Mouse (Mus musculus): ENCODE measurements around the gene Bckdha.

DNA sequence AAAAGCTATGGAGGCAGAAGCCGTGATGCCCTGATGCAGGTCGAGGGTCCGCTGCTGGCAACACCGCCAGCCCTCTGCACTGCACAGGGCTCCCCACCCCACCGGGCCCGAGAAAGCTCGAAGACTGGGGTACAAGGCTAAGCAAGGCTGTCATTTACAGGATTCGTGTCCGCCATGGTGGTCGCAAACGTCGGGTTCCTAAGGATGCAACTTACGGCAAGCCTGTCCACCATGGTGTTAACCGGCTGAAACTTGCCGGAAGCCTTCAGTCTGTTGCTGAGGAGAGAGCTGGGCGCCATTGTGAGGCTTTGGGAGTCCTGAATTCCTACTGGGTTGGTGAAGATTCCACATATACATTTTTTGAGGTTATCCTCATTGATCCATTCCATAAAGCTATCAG, 57.4 kb downstream of the Bckdha start:
- no peak for TF ChIP-seq CTCF (IDR thresholded peaks at IDR 0.05; ENCODE audit: extremely low read depth, insufficient read depth, low read length)
- no peak for TF ChIP-seq POLR2A (IDR thresholded peaks at IDR 0.05; ENCODE audit: extremely low read depth, insufficient read depth, low read length)

All from cortical plate, adult 2 months (tissue).